Mouse (Mus musculus): ENCODE measurements at regions not wholly inside any gene's neighbourhood (a gene's known extent, or its start where the extent isn't known, plus 50 kb on each side); places are given as distances from the start of the nearest gene placed in this dataset.

DNA sequence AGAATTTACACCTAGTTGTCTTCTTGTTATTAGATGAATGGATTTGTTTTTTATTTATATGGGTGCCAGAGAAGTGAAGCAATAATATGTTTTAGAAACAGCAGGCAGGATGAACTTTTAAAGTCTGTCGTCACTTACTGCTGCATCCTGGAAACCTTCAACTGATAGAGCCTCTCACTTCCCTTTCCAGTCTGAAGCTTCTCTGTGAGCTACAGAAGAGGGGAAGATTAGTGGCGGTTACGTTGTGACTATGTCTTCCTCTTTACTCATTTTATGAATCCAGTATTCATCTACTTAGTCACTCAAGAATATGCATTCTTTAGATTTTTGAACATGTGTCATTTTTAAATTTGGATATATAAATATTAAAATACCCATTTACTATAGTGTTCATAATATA lies 78.1 kb downstream of the Klf6 start:
- no peak for TF ChIP-seq CTCF (IDR thresholded peaks at IDR 0.05; ENCODE audit: low read depth)
- no peak for TF ChIP-seq EP300 (optimal IDR thresholded peaks at IDR 0.05)
